Mouse (Mus musculus) cerebellum, adult 2 months (tissue): ENCODE measurements around the gene Plpp4.

Source experiments
- CTCF ChIP-seq: fragments of 200-500 bp; IDR thresholded peaks from 2 replicates; pipeline ENCODE4 v1.5.1; 2011; ENCODE audit warnings: low read depth, mild to moderate bottlenecking, control low read depth, low read length, moderate library complexity, borderline replicate concordance; ENCODE audit not compliant: insufficient read depth
- POLR2A ChIP-seq: fragments of 200-500 bp; IDR thresholded peaks from 2 replicates; pipeline ENCODE4 v1.6.1; 2011; ENCODE audit warnings: low read length, control low read depth, borderline replicate concordance; ENCODE audit not compliant: insufficient read depth

DNA sequence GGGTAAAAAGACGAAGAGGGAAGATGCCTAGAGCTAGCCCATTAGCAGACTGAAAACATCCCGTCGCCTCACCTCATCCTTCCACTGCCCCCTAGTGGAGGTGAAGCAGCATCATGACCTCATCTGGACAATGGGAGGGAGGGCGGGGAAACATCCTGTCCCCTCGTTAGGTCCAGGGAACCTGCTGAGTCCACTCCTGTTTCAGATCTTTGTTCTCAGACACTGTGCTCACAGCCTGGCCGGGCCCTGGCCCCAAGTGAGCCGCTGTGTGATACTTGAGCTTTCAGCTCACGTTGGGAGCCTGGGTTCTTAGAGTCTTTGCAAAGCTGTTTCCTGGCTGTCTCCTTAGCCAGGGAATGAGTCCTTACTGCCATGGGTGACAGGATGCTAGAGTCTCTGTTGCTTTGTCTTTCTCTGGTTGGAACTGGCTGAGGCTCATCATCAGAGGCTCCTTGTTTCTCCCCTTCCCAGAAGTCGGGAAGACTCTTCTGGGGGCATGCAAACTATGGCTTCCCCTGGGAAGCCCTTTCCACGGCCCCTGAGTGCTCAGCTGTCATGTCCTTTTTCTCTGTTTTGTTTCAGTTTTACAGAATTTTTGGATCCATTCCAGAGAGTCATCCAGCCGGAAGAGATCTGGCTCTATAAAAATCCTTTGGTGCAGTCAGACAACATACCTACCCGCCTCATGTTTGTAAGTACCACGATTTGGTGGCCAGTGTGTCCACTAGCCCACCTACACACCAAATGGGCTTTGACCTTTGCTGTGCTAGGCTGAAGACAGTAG, 50.4 kb downstream of the Plpp4 start:
- TF ChIP-seq CTCF, result peak; percentile 54; the same call in 1 of the 2 replicates
- TF ChIP-seq POLR2A, result no peak
